Mouse (Mus musculus) gastrocnemius, adult 2 months (tissue): ENCODE measurements around the gene Olfr221. TPM values are rescaled to one million over a fixed set of nuclear protein-coding genes. Genes with fewer than 3 reads are reported as not detected.

ENCODE experiments used
- DNase-seq: peaks from one replicate; pipeline ENCODE4 v3.0.0; 2022
- H3K27ac ChIP-seq: fragments of 200-600 bp; 2 replicates; pipeline ENCODE4 v1.8.1; 2022; ENCODE audit warnings: mild to moderate bottlenecking
- H3K4me3 ChIP-seq: fragments of 200-600 bp; 2 replicates; pipeline ENCODE4 v1.8.1; 2022; ENCODE audit warnings: mild to moderate bottlenecking, moderate library complexity
- CTCF ChIP-seq: fragments of 200-600 bp; IDR thresholded peaks from 2 replicates; pipeline ENCODE4 v1.8.1; 2022; ENCODE audit warnings: antibody characterized with exemption, mild to moderate bottlenecking, moderate library complexity
- intact Hi-C: fragments of 180-260 bp; cut with DNase I; formaldehyde crosslinking; loops from one replicate; pipeline ENCODE4 v1.15.1; 2025
- total RNA-seq, 2 experiments: library from RNA; stranded (reverse); gene quantifications; 2 replicates each; pipeline ENCODE4 v1.2.3; 2021

The Olfr221 gene
- total RNA-seq, 2 experiments from 2014 or later, result not detected

DNA sequence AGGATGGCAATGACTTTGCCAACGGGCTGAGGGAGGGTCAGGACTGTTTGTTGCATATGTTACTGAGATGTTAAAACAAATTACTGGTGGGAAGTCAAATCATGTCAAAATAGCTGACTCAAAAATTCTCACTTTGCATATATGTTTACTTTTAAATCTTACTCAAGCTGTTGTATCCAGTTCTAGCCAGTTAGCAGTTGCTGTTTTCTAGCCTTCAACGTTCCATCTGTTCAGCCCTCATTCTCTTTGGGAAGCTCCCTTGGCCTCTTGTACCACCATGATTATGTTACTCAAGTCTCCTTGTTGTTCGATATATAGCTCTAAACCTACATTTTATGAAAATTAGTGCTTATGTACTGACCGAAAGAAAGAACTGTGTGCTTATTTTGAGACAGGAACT is 15.9 kb downstream of the Olfr221 start:
- intact Hi-C loops, result no loop called here
- no peak overlapping the region for H3K4me3 ChIP-seq
- TF ChIP-seq CTCF, result no peak

DNA sequence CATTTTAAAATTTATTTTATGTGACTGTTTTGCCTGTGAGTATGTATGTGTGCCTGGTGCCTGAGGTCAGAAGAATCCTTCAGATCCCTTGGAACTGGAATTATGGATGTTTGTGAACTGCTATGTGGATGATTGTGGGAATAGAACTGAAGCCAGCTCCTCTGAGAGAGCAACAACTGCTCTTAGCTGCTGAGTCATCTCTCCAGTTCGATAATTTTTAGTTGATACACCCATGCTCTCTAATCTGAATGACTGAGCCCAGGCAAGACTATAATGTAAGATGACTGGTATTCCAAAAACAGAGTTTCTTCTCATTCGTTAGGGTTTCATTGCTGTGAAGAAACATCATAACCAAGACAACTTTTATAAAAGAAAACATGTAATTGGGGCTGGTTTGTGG is 18.1 kb downstream of the Olfr221 start:
- no peak overlapping the region for H3K4me3 ChIP-seq
- TF ChIP-seq CTCF, result no peak
- no peak for DNase-seq
- H3K27ac ChIP-seq, result no peak overlapping the region
- intact Hi-C loops, result loop anchor here (5.0 kb wide), 2 partner anchors 78 to 142 kb away; partner anchors contain the start of genes Hnrnpc and Mettl17

More for the DNA sequence above, 15.9 kb downstream of the Olfr221 start:
- DNase-seq, result no peak
- no peak overlapping the region for H3K27ac ChIP-seq

DNA sequence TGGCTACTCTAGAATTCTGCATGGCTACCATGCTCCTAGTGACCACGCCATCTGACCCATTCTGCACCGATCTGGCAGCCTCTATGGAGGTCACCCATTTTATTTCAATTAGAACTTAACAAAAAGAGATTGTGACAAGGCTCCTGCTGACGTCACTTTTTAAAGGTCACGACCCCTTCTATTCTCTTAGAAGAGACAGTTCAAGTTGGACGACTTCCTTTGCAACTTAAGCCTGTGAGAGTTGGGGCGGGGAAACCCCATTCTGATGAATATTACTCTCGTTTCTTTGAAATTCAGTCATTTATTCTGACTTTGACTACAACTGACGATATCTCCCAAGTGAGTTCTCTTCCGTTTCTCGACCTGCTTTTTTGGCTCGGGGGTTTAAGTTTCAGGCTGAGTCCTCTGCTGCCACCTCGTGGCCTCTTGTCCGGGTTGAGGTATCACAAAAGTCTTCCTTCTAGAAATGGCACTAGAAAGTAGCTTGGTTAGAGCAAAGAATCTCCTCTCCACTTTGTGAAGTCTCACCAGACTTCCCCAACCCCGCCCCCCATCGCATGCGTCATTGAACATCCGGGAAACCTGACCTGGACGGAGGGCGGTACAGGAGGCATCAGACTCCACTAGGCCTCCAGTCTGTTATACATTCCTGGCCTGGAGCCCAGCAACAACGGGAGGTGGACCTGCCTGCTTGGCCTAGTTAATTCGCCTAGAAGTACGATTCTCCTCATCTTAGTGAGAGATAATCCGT is 19.4 kb downstream of the Olfr221 start:
- intact Hi-C loops, result loop anchor here (1.0 to 5.0 kb wide), 3 partner anchors 79 to 141 kb away; partner anchors contain the start of genes Hnrnpc and Mettl17

DNA sequence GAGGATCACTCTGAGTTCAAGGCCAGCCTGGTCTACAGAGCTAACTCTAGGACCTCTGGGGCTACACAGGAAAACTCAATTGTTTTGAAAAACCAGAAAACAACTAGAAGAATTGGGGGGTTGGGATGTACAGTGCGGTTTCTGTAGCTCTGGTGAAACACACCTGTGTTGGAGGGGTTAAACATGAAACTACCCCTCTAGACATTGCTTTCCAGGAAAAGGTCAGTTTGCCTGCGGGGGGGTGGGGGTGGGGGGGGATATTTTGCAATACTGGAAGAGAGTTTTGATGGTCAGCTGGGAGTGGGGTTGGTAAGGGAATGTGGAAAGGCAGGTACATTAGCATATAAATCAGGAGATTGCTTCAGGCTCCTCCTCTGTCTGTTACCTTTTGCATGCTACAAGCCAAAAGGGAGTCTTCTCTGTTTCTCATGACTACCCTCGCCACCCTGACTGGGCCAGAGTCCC is 20.0 kb downstream of the Olfr221 start:
- Histone ChIP-seq H3K4me3 (peak overlapping the region; percentile 71), H3K27ac (peak overlapping the region; percentile 91)
- intact Hi-C loops, result loop anchor here (5.0 kb wide), 2 partner anchors 80 to 140 kb away; partner anchors contain the start of genes Hnrnpc and Mettl17
- DNase-seq, result no peak
- no peak for TF ChIP-seq CTCF

More for the DNA sequence above, 19.4 kb downstream of the Olfr221 start:
- Histone ChIP-seq H3K27ac (peak overlapping the region; percentile 91), H3K4me3 (peak overlapping the region; percentile 71)
- peak; percentile 91 for DNase-seq
- peak; percentile 83 for TF ChIP-seq CTCF

DNA sequence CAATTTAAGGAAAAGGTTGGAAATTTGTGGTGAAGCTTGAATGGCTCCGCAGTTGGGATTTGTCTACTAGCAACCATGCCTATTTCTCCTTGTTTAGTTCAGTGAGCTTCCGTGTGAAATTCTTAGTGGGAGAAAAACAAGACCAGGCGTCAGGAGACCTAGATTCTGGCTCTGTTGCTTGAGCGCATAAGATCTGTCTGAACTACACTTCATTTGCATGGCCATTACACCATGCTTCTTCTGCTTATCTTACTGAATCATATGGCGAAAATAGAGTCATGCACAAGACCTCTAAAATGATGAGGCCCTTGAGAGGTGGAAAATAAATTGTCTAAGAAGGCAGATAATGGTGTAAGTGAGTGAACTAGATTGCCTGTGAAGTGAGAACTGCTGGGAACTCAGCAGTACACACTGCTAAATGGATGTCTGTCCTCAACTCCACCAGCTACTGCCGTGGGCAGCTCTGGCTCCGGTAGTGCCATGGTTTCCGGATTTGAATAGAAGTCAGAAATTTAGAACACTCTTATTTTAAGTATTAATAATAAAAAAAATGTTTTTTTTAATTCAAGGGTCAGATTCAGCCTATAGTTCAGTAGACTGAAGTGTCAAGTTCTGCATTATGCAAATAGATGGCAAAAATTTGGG is 20.6 kb downstream of the Olfr221 start:
- Histone ChIP-seq H3K27ac (peak overlapping the region; percentile 96), H3K4me3 (no peak overlapping the region)
- intact Hi-C loops, result loop anchor here (5.0 kb wide), 2 partner anchors 81 to 139 kb away; partner anchors contain the start of genes Hnrnpc and Mettl17
- TF ChIP-seq CTCF, result no peak
- DNase-seq, result no peak

DNA sequence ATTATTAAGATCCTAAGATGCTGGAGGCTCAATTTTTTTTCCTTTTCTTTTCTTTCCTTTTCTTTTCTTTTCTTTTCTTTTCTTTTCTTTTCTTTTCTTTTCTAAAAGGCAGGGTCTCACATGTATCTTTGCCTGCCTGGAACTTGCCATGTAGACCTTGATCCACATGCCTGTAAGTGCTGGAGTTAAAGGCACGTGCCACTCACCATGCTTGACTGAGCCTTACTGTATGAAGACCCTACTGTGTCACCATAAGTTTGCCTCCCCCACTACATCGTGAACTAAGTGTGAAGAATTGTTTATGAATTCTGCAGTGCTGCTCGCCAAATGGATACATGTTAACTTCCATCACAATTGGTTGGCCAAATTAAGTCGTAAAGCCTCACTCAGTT is 21.1 kb downstream of the Olfr221 start:
- TF ChIP-seq CTCF, result no peak
- peak overlapping the region; percentile 91 for H3K4me3 ChIP-seq
- no peak for DNase-seq
- peak overlapping the region; percentile 96 for H3K27ac ChIP-seq
- intact Hi-C loops, result loop anchor here (5.0 kb wide), 2 partner anchors 81 to 139 kb away; partner anchors contain the start of genes Hnrnpc and Mettl17

DNA sequence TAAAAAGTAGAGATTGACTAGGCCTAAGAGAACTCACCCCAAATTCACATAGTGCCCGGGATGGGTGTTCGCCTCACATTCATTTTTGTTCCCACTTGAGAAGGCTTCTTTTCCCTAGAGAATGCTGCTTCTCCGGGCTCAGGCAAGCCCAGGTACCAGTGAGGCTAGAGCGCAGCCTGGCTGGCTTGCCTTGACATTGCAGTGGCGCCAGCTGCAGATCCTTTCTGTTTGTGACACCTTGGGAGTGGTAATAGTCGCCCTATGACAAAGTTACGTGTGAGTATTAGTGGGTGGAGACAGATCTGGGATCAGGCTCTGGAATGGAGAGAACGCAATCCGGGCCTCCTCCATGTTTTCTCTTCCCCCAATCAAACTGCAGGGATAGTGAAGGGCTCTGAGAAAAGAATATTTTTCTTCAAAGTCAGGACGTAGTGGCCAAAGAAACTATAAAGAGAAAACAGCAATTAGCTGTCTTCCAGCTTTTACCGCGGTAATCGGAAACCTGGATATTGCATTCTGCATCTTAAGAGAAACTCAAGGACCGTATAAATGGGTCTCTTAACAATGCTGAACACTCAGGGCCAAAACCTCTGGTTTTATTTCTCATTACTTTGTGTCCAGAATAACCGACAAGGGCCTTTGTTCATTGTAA is 21.6 kb downstream of the Olfr221 start, which contains the start of gene Zfp219:
Gene Zfp219, minus strand, starts transcription at position 248 of the 652 bp plus-strand sequence.
- Histone ChIP-seq H3K27ac (peak within 1 kb of the TSS; percentile 96), H3K4me3 (peak within 1 kb of the TSS; percentile 91)
- peak; percentile 77 for TF ChIP-seq CTCF
- intact Hi-C loops, result loop anchor here (5.0 kb wide), 2 partner anchors 82 to 138 kb away; partner anchors contain the start of genes Hnrnpc and Mettl17
- DNase-seq, result peak; percentile 83

DNA sequence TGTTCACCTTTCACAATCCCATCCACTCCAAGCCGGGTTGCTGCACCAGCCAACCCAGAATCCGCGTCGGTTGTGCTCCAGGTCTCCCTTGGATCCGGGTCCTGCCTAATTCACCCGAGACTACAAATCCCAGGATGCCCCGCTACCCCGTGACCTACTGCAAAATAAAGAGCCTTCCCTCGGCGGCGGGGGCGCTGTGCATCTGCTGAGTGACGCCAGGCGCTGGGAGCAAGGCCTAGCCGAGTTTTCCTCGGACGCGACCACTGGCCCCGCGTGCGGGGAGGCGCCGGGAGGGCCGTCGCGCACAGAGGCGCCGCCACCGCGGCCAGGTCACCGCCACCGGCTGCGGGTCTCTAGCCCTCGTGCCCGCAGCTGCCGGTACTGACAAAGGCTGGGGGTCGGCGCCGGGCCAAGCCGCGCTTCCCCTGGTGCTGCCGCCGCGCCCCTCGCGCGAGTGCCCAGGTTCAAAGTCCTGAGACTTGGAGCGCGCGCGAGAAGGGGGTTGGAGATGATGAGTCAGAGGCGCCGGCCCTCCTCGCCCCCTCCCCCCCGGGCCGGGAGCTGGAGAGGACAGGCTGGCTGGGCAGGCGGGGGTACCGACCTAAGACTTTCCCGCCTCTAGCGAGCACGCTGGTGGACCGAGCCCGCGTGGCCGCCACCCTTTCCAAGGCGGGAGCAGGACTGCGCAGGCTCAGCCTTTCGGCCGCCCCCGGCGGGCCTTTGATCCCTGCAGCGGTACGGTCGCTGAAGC is 22.5 kb downstream of the Olfr221 start:
- Histone ChIP-seq H3K4me3 (peak overlapping the region; percentile 91), H3K27ac (peak overlapping the region; percentile 96)
- intact Hi-C loops, result loop anchor here (5.0 kb wide), 2 partner anchors 83 to 137 kb away; partner anchors contain the start of genes Hnrnpc and Mettl17
- peak; percentile 98 for DNase-seq
- peak; percentile 56 for TF ChIP-seq CTCF

DNA sequence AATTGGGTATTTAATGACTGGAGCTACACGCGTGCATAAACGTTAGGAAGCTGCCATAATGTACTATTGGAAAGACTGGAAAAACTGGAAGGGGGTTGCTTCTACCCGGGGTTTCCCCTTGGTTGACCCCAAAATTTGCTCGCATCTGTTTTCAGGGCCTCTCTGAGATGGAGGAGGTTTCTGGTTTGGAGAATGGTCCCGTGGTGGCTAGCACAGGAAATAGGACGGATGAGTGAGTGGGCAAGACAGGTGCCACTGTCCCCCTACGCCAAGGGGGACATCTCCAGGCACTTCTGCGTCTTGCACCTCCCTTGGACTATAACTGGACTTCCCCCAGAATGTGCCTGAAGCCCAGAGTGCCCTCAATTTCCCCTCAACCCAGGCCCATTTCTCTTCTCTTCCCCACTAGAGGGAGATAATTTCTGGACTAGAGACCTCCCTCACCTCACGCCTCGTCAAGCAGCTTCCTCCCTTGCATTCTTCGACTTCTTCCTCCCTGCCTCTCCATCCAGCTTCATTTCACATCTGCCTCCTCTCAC is 23.1 kb downstream of the Olfr221 start:
- DNase-seq, result no peak
- intact Hi-C loops, result no loop called here
- Histone ChIP-seq H3K4me3 (peak overlapping the region; percentile 91), H3K27ac (peak overlapping the region; percentile 96)
- TF ChIP-seq CTCF, result no peak

DNA sequence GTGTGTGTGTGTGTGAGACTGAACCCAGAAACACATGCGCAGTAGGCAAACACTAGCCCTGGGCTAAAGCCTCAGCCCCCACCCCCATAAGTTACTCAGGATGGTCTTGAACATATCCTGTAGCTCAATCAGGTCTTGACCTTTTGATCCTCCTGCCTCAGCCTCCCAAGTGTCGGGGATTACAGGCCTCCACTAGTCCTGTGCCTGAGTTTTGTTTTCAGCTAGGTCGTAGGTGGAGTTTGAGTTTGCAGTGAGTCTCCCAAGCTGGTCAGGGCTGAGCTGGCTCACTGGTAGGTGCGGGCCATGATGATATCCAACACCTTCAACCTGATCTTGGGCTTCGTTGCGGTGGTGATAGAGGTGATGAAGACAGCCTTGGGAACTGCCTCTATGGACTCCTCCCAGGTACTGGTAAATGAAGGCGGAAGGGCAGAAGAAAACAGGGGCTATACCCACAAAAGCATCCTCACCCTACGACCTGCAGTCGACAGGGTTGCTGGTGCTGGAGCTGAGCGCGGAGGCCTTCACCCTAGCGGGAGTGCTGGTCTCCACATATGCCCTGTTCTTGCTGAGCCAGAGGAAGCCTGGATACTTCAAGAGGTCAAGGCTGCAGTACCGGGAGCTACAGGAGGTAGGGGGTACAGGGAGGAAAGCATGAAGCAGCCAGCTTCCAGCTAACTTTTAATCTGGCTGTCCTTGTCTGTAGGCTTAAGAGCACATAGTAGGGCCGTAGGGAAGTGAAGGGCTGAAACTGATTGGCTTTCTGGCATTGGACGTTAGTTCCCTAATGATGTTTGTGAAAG is 23.8 kb downstream of the Olfr221 start:
- Histone ChIP-seq H3K27ac (peak overlapping the region; percentile 96), H3K4me3 (peak overlapping the region; percentile 91)
- TF ChIP-seq CTCF, result no peak
- intact Hi-C loops, result no loop called here
- DNase-seq, result no peak

DNA sequence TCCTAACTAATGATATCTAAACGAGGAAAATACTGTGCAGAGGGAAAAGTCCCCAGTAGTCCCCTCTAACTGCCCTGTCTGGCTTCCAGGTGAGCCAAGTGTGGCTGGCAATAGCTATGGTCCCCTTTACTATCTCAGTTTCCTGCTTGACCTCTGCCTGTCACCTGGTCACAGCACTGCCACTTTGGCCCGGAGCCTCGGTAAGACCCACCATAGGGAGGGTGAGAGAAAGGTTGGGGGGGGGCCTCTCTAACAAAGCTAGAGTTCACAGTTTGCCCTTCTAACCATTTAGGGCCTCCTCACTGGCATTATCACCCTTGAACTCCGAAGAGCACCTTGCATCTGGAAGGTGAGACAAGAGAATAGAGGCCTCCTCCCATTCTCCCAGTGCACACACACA is 24.6 kb downstream of the Olfr221 start:
- Histone ChIP-seq H3K27ac (no peak overlapping the region), H3K4me3 (no peak overlapping the region)
- no peak for DNase-seq
- TF ChIP-seq CTCF, result no peak
- intact Hi-C loops, result no loop called here
